Mouse (Mus musculus) layer of hippocampus, postnatal 10 days (tissue): ENCODE data around the gene Gusb. TPM values are rescaled to one million over a fixed set of nuclear protein-coding genes. Genes with fewer than 3 reads are reported as not detected.

ENCODE experiments used
- DNase-seq, 2 experiments: peaks; one replicate each; pipeline ENCODE4 v3.0.0; 2021; ENCODE audit warnings: low spot score in 2 of 2
- total RNA-seq, 2 experiments: library from RNA; stranded (reverse); gene quantifications; 2 replicates each; pipeline ENCODE4 v1.2.3; 2021

The Gusb gene
- total RNA-seq, 2 experiments from 2014 or later, result 15.6 to 15.9 TPM

GRCm38 (mm10) chr5:129978608-129979007 lies 24.2 kb downstream of the Gusb start:
- DNase-seq, result no peak

- DNase-seq, result no peak
Measured at GRCm38 (mm10) chr5:129977768-129978167, 25.1 kb downstream of the Gusb start.

- DNase-seq, result no peak
Measured at GRCm38 (mm10) chr5:129974866-129975311, 28.0 kb downstream of the Gusb start.

DNA sequence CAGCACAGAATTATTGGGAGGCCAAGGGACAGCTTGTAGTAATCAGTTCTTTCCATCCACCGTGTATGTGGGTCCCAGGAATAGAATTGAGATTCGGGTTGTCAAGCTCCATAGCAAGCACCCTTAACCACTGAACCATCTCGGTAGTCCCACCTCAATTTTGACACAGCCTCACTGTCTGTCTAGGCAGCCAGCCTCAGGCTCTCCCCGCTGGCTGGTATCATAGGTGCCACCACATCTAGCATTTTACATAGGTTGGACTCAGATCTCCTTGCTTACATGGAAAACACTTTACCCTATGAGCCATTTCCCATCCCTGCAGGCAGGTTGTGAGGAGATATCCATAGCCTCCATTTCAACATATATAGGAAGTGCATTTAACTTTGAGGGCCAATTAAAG lies 28.5 kb downstream of the Gusb start:
- DNase-seq, result no peak

DNA sequence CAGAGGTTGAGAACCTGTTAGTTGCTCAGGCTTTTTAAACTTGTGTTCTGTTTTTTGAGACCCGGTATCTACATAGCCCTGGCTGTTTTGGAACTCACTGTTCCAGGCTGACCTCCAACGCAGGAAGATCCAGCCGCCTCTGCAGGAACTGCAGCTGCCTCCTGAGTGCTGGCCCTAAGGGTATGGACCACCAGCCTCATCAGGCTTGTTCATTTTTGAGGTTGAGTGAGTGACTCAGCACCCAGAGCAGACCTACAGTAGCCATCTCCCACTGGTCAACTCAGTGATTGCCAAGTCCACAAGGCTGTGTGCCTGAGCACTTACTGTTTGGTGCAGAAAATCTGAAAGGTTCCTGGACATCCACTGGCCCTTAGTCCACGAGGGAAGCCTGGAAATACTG lies 31.4 kb downstream of the Gusb start:
- no peak for DNase-seq

DNA sequence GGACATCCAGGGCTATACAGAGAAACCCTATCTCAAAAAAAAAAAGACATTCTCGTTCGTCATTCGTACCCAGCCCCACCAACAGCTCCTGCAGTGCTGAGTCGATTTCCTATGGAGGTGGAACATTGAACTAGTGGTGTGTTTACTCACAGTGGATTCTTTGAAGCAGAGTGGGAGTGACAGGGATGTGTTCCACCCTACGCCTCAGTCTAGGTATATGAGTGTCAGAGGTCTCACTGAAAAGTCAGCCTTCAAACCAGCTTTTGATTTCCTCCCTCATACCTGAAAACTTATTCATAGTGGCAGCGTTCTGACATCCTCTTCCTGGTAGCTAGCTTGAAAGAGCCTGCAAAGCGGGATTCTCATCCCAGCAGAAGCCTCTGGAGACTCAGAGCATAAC lies 34.4 kb downstream of the Gusb start:
- no peak for DNase-seq

DNA sequence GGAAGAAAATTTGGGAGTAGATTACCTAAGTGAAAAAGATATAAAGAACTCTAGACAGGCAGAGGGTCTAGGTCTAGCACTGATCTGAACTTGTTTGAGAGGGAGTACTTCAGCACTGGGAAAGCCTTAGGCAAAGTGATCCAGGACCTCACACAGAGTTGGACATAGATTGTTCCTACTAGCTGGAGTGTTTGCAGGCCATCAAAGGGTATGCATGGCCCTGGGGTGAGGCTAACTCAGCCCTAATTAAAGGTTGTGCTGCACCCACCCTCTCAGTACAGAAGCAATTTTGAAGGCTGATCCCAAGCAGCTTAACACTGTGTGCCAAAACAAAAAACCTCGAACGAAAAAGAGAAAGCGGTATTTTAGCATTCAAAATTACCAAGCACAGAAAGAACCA lies 36.4 kb downstream of the Gusb start:
- DNase-seq, result no peak

DNA sequence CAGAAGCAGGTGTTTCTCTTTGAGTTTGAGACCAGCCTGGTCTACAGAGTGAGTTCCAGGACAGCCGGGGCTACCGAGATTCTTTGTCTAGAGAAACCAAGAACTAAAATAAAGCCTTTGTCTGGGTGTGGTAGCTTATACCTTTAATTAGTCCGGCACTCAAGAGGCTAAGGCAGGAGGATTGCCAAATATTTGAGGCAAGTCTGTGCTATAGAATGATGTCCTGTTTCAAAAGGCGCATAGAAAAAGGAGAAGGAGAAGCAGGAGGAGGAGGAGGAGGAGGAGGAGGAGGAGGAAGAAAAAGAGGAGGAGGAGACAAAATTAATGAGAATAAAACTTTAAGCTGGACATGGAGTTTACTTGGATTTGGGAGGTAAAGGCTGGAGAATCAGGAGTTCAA lies 39.6 kb downstream of the Gusb start:
- DNase-seq, result no peak

DNA sequence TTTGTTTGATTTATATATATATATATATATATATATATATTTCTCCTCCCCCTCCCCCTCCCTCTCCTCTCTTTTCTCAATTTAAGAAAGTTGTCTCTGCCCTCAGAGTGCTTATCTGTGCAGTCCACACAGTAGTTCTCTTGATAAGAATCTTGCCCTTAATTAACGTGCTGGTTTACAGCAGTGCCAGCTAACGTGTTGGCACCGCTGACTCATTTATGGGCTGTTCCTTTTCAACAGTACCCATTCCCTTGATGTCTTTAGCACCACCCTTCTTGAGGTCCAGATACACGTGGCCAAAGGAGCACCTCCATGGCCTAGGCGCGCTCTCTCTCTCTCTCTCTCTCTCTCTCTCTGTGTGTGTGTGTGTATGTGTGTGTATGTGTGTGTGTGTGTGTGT lies 47.1 kb downstream of the Gusb start:
- DNase-seq, result no peak

DNA sequence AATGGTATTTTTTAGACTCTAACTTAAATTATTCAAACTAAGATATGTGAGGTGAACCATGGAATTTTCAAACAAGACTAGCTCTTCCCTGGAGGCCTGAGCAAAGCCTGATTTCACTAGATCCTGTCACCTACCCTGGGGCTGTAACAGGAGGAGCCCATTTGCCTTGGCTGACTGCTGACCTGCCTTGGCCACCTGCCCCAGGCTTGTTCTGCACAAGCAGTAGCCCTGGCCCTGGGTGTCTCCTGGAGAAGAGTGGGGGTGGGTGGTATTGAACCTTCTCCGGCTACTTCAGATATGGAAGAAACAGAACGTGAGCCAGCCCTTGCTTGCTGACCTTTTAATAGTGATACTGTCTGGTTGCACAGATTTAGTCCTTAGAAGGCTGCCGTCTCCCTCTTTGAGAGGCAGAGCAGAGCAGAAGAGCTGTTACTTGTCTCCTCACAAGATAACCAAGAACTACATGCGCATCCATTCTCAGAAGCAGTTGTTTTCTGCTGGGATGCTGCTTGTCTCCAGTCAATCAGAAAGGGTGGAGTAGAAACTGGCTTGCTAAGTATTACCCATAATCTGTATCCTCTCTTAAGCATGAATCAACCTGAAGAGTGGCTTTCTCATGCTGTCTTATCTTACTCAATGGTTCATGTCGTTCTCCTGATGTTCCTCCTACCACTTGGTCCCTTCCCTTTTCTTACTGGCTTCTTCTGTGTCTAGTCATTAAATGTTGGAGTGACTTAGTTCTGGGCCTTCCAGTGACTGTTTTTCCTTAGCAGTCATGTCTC lies 48.2 kb downstream of the Gusb start:
- DNase-seq, result no peak

DNA sequence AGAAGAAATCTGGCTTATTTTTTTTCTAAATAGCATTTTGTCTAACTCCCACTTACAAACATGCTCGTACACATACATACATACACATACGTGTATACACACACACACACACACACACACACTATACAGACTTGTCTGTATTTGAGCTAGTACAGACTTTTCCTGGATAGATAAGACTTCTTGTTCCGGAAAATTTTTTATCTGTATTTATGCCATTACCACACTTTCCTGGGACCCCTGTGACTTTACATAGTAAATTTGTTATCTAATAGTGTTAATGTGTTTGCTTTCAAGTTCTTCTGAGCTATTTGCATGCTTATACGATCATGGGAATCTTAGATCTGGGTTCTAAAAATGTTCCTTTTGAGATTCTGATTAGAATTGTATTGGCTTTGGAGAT lies 50.7 kb downstream of the Gusb start:
- DNase-seq, result no peak

GRCm38 (mm10) chr5:129947528-129948033 lies 55.3 kb downstream of the Gusb start:
- DNase-seq, result no peak

DNA sequence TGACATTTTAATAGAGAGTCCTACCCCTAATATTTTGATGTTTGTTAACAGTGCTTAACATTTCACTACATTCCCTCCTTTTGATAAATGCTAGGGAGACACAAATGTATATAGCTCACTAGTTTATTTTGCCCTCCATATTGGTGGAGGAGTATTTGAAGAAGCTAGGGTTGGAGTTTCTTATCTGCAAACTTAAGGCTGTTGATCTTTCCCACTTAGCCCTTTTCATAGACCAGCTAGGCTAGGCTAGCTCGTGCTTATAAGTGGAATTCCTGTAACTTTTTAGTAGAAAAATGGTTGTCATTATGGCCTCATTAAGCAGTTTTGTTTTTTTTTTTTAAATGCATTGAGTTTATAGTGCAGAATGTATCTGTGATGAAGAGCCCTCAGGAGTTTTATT lies 59.4 kb downstream of the Gusb start:
- no peak for DNase-seq

- peak; percentile 29 to 57 for DNase-seq
Measured at GRCm38 (mm10) chr5:129942073-129942939, 60.5 kb downstream of the Gusb start.

GRCm38 (mm10) chr5:129941495-129942045 lies 61.3 kb downstream of the Gusb start, which contains the start of gene Vkorc1l1:
TSS of gene Vkorc1l1 (plus strand) at chr5:129941970.
- peak; percentile 99 for DNase-seq

DNA sequence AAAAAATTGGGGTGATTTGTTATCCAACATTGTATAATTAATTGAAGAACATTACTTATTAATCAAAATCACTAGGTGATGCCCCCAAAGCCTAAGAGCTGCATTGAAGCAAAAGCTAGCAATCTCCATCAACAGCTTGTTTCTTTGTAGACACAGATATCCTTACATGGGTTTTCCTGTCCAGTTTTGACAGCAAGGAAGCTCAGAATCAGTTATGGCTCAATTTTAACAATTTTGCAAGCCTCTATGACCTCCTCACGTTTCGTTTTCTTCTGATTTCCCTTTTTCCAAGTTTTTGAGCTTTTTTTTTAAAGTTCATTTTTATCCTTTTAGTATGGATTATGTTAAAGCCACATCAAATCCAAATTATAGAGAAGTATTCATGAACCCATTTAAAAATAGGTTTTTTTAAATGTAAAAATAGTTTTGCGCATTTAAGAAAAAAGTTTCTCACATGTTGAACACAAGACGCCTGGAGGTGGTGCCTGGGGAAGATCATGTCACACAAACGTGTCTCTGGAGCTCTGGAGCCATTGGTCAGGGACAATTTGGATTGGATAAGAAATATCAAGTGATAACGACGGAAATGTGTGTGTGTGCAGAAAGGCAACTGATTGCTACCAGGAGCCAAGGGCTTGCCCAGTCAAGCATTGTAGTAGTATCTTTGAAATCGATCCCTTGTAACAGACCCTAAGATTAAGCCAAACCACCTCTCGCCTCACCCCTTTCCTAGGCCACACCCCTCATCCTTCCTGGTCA lies 61.9 kb downstream of the Gusb start:
- no peak for DNase-seq

DNA sequence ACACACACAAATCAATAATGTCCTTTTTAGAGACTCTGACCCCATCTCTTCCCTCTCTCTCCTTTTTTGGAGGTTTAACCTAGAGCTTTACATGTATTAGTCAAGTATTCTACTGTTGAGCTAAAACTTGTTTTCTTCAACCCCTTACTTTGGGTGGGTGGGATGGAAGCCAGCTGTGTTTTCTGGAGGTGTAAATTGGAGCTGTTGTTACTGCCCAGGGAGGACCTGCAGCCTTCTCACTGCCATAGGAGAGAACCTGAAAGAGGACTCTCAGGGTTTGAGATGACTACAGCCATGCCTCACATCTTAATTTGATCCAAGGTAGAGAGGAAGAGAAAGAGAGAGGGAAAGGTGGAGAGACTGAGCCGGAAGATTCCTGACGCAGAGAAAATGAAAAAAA lies 62.6 kb downstream of the Gusb start:
- no peak for DNase-seq
